Mouse (Mus musculus) lung, postnatal 0 days (tissue): ENCODE results near the gene Ltbp4. TPM values are rescaled to one million over a fixed set of nuclear protein-coding genes. Genes with fewer than 3 reads are reported as not detected.
A peak's percentile ranks its signal among the peaks of the same experiment; 100 is the strongest.

Experiments
- ATAC-seq: fragments of 200-750 bp; cut with Nextera tagmentation; 2 replicates; pipeline ENCODE4 v1.8.0; 2017; ENCODE audit warnings: moderate library complexity
- DNase-seq: peaks from one replicate; pipeline ENCODE4 v3.0.0-alpha.2; 2016; ENCODE audit warnings: low spot score
- H3K27ac ChIP-seq: fragments of 300-500 bp; sonication (generic); 2 replicates; pipeline ENCODE4 v1.5.1; 2014; ENCODE audit warnings: antibody characterized with exemption, mild to moderate bottlenecking, low read length, mixed read lengths
- H3K27me3 ChIP-seq: fragments of 300-500 bp; sonication (generic); replicated peaks from 2 replicates; pipeline ENCODE4 v1.6.1; 2014; ENCODE audit warnings: low read length, mixed read lengths; ENCODE audit not compliant: insufficient read depth
- H3K36me3 ChIP-seq: fragments of 300-500 bp; sonication (generic); 2 replicates; pipeline ENCODE4 v1.6.1; 2014; ENCODE audit warnings: low read length, mixed read lengths; ENCODE audit not compliant: insufficient read depth
- H3K4me1 ChIP-seq: fragments of 300-500 bp; sonication (generic); 2 replicates; pipeline ENCODE4 v1.6.1; 2014; ENCODE audit warnings: antibody characterized with exemption, low read depth, low read length, mixed read lengths; ENCODE audit not compliant: insufficient read depth
- H3K4me2 ChIP-seq: fragments of 300-500 bp; sonication (generic); replicated peaks from 2 replicates; pipeline ENCODE4 v1.6.1; 2014; ENCODE audit warnings: low read depth, mild to moderate bottlenecking, low read length, moderate library complexity, mixed read lengths
- H3K4me3 ChIP-seq: fragments of 300-500 bp; sonication (generic); 2 replicates; pipeline ENCODE4 v1.5.1; 2014; ENCODE audit warnings: low read depth, low read length
- H3K9ac ChIP-seq: fragments of 300-500 bp; sonication (generic); replicated peaks from 2 replicates; pipeline ENCODE4 v1.6.1; 2014; ENCODE audit warnings: low read depth, mild to moderate bottlenecking
- H3K9me3 ChIP-seq: fragments of 300-500 bp; sonication (generic); 2 replicates; pipeline ENCODE4 v1.6.1; 2016; ENCODE audit warnings: low read length, mixed read lengths
- CTCF ChIP-seq: IDR thresholded peaks from 2 replicates; pipeline ENCODE4 v1.5.1; 2016; ENCODE audit warnings: antibody characterized with exemption, mild to moderate bottlenecking
- EP300 ChIP-seq: IDR thresholded peaks from 2 replicates; pipeline ENCODE4 v1.6.1; 2016; ENCODE audit warnings: antibody characterized with exemption, mild to moderate bottlenecking, control low read depth
- WGBS: fragments of 180-500 bp; shearing (Covaris S2); extraction: QIAGEN DNeasy Blood & Tissue Kit; methylation state at CpG from one replicate; pipeline ENCODE4 v1.1.7; 2014; 5-methylcytosine and 5-hydroxymethylcytosine counted together
- polyA plus RNA-seq: library from polyadenylated mRNA; unstranded; fragments of >200 nt; fragmentation: Nextera tagmentation; extraction: Ambion mirVana; gene quantifications from 2 replicates; pipeline ENCODE4 v1.2.1, GENCODE M21; 2015

Gene Ltbp4
- polyA plus RNA-seq, 1 experiment from 2014 or later: 103 TPM

GRCm38 (mm10) chr7:27335011-27335720 is 2.3 kb downstream of the Ltbp4 start:
- H3K4me2 ChIP-seq: no peak overlapping the region
- peaks cover 9% of the 10 kb centered on the region; the same call in 1 of the 2 replicates for H3K4me1 ChIP-seq
- peaks cover 18% of the 10 kb centered on the region for H3K27me3 ChIP-seq
- WGBS: 43% methylated on average over 12 of the region's 15 CpGs
- no peak overlapping the region for H3K9ac ChIP-seq
- no peak overlapping the region for H3K4me3 ChIP-seq
- no peaks in the 10 kb centered on the region for H3K9me3 ChIP-seq
- no peak for ATAC-seq
- H3K27ac ChIP-seq: no peak overlapping the region
- DNase-seq: peak; percentile 55
- H3K36me3 ChIP-seq: no peaks in the 10 kb centered on the region
- TF ChIP-seq EP300 (0 out of 2 replicates have a peak, but pooled peaks have one; percentile 7), CTCF (no peak)

GRCm38 (mm10) chr7:27334405-27334911 is 3.0 kb downstream of the Ltbp4 start:
- TF ChIP-seq CTCF: peak; percentile 41
- 0 out of 2 replicates have a peak, but pooled peaks have one; percentile 14 for TF ChIP-seq EP300
- Histone ChIP-seq H3K4me1 (peaks cover 12% of the 10 kb centered on the region), H3K4me3 (peak overlapping the region; percentile 12; the same call in 1 of the 2 replicates), H3K36me3 (no peaks in the 10 kb centered on the region), H3K27ac (no peak overlapping the region), H3K4me2 (peak overlapping the region; percentile 87), H3K9ac (no peak overlapping the region), H3K27me3 (peaks cover 18% of the 10 kb centered on the region), H3K9me3 (no peaks in the 10 kb centered on the region)
- WGBS: 1% methylated on average over 32 of the region's 32 CpGs
- DNase-seq (peak; percentile 64), ATAC-seq (no peak)

- Histone ChIP-seq H3K27ac (peak overlapping the region; percentile 93), H3K4me1 (peaks cover 14% of the 10 kb centered on the region), H3K36me3 (no peaks in the 10 kb centered on the region), H3K9ac (peak overlapping the region; percentile 57), H3K4me2 (peak overlapping the region; percentile 87), H3K4me3 (peak overlapping the region; percentile 51), H3K9me3 (no peaks in the 10 kb centered on the region), H3K27me3 (peaks cover 18% of the 10 kb centered on the region)
- peak; percentile 30 for TF ChIP-seq CTCF
- no peak for TF ChIP-seq EP300
- peak; percentile 38 for DNase-seq
- no peak for ATAC-seq
- 1% methylated on average over 34 of the region's 77 CpGs for WGBS
These were observed 4.1 kb downstream of the Ltbp4 start for GRCm38 (mm10) chr7:27333316-27333941.

GRCm38 (mm10) chr7:27332353-27333199 is 4.9 kb downstream of the Ltbp4 start:
- Histone ChIP-seq H3K27me3 (peaks cover 15% of the 10 kb centered on the region), H3K9me3 (no peaks in the 10 kb centered on the region), H3K4me3 (peak overlapping the region; percentile 51), H3K36me3 (no peaks in the 10 kb centered on the region), H3K4me2 (peak overlapping the region; percentile 87), H3K9ac (peak overlapping the region; percentile 57), H3K27ac (peak overlapping the region; percentile 93), H3K4me1 (peaks cover 14% of the 10 kb centered on the region)
- TF ChIP-seq CTCF: peak; percentile 87
- peak; percentile 7; the same call in 1 of the 2 replicates for TF ChIP-seq EP300
- ATAC-seq (peak; percentile 37), DNase-seq (peak; percentile 95)
- WGBS: 1% methylated on average over 35 of the region's 39 CpGs

- H3K4me1 ChIP-seq: peaks cover 14% of the 10 kb centered on the region
These were observed 5.6 kb downstream of the Ltbp4 start for GRCm38 (mm10) chr7:27331854-27332253.

More at GRCm38 (mm10) chr7:27331854-27332253, 5.6 kb downstream of the Ltbp4 start:
- Histone ChIP-seq H3K4me2 (peak overlapping the region; percentile 87), H3K9me3 (no peaks in the 10 kb centered on the region), H3K27me3 (peaks cover 9% of the 10 kb centered on the region), H3K36me3 (no peaks in the 10 kb centered on the region), H3K4me3 (peak overlapping the region; percentile 51), H3K27ac (peak overlapping the region; percentile 93), H3K9ac (peak overlapping the region; percentile 19)
- DNase-seq (peak; percentile 79), ATAC-seq (no peak)
- WGBS: 2% methylated on average over 8 of the region's 8 CpGs
- no peak for TF ChIP-seq EP300
- no peak for TF ChIP-seq CTCF
